Mouse (Mus musculus) kidney, postnatal 25 days (tissue): ENCODE measurements at regions not wholly inside any gene's neighbourhood (a gene's known extent, or its start where the extent isn't known, plus 50 kb on each side); places are given as distances from the start of the nearest gene placed in this dataset.

Experiments used
- DNase-seq, 2 experiments: peaks; one replicate each; pipeline ENCODE4 v3.0.0; 2021; ENCODE audit warnings: mixed read lengths in 2 of 2

DNA sequence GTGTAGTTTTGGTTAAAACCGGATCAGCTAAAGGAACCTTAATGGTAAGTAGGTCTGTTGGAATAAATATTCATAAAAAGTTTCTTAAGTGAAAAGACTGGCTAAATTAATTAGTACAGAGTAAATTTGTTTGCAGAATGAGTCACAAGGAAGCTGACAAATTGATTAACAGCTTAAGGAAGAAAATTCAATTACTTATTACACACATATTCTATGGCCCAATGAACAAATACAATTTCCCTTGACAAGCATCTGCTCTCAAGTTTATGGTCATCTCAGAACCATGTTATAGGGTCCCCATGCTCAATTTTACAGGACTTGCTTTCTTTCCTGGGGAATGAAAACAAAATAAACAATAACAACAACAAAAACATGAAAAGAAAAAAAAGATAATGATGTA lies 231.4 kb upstream of the Frg1 start:
- DNase-seq = no peak

DNA sequence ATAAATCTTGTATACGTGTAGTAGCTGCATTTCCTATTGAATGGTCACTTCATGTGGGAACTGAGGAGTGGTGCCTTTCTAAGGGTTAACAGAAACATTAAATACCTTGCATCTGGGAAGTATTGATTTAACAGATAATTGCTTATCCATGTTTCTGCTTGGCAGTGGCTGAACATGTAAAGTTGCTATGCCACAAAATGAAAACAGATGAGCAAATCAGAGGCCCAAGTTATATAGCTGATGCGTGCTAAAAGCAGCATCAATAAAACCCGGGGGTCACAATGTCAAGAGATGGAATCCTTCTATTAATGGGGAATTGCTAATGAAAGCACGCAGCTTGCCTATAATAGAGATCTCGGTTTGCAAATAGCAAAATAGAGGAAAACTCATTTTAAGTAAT lies 227.8 kb upstream of the Frg1 start:
- DNase-seq = no peak

DNA sequence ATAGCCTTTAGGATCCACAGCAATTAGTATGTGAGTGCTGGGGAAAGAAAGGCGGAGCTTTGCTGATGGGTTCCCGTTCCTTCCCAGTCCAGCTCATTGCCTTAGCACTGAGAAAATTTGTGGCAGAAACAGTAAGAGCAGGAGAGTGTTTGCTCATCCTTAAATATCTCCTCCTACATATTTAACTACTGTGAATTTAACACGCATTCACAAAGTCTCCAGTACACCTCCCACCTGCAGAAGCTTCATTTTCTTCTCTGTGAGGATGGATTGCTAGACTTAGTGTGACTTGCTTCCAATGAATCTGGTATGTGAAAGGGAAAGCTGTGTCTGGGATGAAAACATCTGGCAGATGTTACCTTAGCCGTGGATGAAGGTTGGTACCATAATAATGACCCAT lies 207.0 kb upstream of the Frg1 start:
- DNase-seq = no peak

DNA sequence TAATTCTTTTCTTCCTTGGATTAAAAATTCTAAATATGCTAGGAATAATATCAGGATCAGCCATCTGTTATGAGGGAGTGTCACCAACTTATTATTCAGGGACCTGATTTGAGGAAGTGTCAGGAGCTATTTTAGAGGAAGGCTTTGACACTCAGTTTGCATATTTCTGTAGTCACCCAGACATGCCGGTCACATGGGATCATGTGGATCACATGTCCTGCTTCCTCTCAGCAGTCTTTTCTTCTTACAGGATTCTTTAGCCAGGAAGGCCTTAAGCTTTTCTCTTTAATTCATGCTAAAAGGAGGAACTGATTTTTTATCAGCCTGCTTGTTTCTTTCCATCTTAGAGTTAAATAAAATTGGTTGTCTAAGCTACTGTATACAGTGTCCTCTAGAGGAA lies 183.4 kb upstream of the Frg1 start:
- DNase-seq = no peak

DNA sequence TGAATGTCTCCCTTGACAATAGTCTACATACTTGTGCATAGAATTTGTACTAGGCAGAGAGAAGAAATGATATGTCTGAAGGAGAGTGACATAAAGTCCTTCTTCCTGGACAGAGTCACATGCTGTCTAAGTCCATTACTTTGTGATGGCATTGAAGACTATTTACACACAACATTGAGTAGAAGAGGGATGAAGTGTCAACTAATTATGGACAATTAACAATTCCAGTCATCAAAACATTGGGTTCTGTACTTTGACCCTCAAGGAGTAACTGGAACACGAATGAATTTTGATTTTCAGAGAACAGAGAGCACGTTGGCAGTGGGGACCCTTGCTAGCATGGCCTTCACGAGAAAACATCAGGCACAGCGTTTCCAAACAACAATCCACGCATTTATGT lies 177.6 kb upstream of the Frg1 start:
- DNase-seq = no peak

DNA sequence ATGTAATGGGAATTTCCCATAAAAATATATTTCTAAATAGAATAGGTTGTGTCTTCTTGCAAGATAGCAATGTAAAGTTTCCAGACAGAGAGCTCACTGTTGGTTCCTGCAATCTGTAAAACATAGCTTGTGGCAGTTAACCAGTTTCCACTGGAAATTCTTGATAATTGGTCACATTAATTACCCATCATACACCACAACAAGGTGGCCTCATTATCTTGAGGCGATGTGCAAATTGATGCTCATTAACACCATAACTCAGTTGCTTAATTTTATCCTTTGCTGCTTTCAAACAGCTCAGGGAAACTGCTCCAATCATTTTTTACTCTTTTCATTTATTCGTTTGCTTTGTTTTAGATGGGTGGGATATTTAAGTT lies 176.8 kb upstream of the Frg1 start:
- no peak for DNase-seq

DNA sequence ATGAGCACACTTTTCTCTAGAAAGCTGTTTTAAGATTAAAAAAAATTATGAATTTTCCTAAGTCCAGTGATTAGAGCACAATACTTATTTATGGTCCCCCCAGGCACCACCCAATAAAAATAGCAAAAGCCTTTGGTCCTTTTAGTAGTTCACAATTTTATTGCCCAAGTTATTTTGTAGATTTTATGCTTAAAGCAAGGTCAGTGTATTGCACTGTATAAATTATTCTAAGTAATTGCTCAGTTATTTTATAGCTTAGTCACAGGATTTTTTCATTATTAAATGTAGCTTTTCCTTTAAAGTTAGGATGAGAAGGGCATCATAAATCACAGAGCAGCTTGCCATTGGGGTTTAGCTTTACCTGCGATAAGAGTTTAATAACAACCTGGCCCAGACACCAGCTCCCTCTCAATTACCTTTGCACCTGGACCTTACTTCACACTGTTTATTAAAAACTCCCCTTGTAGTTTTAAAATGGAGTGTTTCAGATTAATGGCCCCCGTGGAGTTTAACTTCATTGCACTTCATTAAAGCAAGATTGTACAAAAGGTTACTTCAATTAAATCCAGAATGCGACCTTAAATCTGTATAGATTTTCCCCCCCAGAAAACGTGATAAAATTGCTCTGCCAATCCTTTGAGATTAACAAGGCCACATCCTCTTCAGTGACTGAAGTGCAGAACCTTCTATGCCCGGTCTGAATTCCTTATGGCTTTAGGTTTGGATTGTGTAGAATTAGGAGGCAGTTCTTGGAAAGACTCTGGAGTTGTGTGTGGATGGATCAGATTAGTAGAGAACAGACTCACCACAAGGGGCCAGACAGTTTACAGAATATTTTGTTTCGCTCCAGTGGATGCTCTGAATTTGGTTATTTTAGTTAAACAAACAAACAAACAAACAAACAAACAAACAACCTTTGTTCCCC lies 176.1 kb upstream of the Frg1 start:
- DNase-seq = no peak

DNA sequence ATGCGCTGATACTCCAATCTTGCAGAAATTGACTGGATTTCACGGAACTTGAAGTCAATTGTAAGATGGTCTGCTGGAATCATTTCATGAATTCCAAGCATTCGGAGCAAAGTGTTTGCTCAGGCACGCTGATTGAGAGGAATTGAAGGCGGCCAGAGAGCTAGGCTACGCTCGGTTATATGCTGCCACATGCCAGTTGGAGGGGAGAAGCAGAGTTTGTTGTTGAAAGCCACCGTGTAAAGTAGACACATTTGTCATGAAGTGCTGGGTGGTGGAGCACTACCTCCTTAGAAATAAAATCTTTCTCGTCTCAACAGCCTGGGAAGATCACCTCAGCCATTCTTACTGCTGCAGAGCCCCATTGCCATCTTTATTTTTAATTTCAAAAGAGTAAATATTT lies 175.3 kb upstream of the Frg1 start:
- no peak for DNase-seq

DNA sequence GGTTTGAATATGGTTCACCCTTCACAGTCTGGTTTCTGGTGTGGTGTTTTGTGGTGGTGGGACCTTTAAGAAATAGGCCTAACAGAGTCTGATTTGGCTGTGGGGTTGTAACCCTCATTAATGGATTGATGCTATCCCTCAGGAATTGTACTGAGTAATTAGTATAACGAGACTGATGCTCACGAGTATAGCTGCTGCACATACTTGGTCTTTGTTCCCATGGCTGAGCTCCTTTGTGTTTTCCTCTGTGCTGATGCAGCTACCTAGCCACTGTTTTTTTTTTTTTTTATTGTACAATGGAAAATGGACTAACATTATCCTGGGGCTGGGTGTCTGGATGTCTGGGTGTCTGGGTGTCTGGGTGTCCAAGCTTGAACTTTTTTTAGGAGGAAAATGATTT lies 171.3 kb upstream of the Frg1 start:
- DNase-seq = no peak

DNA sequence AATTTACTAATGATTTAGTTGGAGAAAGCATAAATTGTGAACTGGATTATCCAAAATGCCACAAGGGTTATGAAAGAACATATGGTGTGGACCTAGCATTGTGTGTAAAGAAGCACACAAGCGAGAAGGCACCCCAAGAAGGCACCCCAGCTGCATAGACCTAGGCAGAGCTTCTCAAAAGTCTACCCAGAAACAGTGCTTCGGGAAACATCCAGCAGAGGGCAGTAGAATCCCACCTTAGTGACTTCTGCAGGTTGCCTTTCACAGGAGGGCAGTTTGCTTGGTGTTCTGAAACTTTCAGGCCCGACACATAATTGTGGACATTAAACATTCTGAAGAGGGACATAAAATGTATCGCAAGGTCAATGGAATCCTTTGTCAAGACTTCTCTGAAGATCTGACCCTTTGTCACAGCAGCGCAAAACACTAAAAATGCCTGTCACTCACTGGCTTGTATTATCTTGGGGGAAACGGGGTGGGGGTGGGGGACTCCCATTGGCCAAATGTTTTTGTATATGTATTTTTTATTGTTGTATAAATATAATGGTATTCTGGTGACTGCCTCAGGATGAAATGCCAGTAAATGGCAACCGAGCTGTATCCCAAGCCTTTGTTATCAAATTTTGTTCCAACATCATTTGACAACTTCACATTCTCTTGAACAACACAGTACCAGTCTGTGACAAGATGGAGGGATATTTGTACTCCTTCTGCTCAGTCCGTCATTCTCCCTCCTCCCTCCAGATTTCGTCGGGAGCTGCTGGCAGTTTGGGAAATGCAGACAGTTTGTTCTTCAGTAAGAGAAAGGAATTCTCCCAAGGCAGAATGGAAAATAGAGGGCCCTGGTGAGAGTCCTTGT lies 156.4 kb upstream of the Frg1 start:
- DNase-seq = peak; percentile 48 to 80

DNA sequence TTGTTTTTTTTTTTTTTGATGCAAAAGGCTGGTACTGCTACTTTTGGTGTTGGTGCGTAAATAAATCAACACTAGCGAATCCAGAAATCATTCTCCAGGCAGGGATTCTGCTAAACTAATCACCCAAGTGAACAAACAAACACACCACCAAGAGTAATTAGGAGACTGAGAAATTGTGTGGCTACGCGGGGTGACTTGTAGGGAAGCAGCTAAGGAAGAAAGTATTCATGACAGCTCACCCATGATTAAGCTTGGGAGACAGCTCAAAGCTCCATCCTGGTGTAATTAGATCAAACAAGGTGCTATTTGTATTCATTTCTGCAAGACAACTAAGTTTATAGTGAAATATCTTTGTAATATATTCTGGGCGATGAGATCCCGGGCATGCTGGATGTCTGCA lies 153.7 kb upstream of the Frg1 start:
- no peak for DNase-seq

DNA sequence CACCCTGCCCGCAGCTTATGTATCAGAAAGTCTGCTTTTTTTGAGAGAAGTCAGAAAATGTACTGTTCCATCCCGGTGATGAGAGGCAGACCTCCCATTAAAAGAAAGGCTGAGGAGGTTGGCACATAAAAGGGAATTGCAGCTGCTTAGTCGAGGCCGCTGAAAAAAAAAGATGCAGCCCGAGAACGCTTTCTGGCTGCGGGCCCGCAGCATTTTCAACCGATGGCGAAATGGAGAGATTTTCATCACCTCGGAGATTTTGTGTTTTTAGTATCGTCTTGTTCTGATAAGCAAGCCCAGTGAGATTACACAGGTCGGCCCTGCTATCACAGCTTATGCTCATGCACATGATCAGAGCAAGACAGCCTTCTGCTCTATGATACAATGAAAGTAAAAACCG lies 145.1 kb upstream of the Frg1 start:
- DNase-seq = no peak

DNA sequence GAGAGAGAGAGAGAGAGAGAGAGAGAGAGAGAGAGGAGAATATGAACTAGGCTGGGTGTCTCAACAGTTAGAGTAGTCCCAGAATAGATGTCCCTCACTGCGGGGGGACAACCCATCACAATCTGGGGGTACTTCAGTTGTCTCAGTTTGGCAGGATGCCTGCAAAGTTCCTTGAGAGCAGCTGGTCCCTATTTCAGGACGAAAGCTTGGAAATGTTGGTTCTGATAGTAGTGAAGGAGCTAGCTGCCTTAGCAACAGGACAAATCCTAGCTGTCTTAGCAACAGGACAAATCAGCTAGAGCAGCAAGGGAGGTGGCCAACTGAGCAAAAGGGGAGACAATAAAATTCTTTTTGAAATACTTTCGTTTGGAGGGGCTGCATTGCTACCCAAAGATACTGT lies 139.9 kb upstream of the Frg1 start:
- no peak for DNase-seq

DNA sequence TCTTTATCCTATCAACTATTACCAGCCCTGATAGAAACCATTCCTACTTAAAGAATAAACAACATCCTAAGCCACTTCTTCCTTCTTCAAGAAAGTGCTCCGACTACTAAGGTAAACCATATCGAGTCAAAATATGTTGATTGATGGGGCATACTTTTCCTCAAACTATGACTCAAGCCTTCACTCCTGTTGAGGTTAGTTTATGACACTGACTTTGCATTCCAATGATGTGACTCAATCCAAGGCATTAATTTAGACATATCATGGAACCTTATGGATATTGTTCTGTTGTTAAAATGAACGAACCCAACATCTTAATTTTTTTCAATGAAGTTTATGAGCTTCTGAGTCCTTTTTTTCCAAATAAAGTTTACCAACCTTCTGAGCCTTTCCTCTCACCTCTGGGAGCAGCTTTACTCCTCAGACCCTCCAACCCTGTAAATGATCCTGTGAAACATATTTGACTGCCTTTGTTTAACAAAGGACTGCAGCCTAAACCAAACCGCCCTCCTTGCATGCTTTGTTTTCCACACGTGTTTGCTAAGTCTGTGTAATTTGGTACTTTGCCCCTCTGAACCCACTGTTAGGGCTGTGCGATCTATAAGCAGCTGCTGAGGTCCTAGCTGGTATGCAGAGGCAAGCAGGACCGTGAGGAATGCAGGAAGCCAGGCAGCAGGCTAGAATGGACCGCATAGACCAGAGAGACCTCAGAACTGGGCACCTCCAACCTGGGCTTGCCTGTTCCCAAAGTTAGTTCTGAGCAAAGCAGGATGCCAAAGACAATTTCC lies 136.1 kb upstream of the Frg1 start:
- no peak for DNase-seq

DNA sequence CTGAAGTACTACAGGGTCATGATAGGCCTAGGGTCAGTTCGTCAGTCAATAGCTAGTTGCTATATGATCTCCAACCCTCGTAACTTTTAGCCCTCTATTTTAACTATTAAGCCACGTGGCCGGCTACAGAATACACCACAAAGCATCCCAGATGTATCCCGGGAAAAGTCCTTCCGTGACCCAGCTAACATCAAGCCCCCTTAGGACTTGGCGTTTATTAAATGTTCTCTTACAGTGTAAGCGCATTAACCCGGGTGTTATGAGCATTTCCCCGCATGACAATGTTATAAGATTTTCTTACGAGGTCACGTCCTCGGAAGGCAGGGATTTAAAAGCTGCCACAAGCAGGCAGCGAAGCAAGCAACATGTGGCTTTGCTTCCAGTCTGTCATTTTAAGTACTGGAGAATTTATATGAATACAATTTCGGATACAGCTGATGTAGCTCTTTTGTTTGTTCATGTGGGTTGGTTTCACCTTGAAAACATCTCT lies 135.1 kb upstream of the Frg1 start:
- no peak for DNase-seq

DNA sequence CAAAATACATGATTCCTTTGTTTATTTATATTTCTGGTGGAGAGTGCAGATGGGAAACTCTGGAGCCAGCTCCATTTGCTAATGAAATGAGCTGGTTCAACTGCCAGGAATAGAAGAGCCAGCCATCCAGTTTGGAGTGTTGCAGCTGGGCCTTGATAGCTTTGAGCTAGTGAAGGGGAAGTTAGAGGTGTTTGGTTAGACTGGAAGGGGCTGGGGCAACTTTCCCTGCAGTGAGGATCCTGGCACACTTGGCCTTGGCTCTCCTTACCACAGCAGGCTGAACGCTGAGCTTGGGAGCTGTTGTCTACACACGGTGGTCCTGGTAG lies 133.2 kb upstream of the Frg1 start:
- DNase-seq = no peak

DNA sequence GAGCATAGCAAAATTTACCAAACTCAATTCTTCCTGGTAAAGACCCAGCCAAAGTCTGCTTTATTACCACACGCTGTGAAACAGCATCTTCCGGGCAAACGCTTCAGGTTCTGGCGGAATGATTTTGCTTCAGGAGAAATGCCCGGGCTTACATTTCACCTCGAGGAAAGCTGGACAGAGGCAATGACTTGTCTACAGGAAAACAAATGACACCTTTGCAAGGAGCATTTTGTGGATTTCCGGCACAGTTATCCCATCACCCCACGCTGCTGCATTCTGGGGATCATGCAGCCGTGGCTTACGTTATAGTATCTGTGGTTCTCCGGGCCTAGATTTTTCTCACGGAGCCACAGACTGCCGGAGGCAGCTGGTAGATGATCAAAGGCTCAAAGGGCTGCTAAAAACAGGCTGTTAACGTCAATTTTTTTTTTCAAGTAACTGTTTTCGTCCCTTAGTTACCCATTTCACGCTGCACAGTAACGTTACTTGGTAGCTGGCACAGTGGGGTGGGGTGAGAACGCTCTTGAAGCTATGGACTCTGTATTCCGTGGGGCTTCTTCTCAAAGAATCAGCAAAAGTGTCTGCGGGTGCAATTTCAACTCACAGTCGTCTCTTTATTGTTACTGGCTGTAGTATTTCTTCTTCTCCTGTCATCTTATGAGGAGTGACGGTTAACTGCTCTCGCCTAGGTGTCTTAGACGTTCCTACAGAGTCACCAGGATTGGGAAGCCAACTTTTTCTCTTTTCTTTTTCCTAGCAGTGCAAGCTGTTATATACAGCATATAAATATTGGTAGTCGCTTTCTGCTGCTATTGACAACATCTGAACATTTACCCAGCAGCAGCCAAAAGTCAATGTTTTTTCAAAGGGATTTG lies 132.6 kb upstream of the Frg1 start:
- DNase-seq = no peak

DNA sequence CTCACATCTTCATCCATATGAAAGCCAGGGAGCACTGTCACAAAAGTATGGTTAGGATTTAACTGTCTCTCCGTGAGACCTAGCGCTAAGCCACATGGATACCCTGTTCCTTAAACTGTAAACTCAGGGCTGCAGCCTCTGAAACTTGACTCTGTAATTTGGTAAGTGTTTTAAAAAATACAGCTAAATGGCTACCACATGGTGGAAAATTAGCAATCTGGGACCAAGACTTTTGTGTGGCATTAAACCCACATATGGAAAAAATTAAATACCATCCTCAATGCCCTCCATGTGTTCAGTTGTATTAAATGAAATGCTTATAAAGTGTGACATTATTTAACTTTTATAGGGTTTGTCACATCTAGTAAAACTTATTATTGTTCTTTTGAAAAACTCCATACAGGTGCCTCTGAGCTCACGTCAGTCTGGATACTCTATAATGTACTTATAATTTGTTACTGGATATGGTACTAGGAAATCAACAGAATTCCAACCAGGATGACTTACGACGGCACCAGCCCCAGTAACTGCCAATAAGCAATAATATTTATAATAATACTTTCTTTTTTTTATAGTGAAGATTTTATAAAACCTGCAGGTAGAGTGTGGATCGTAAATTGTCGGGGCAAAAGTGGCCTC lies 131.0 kb upstream of the Frg1 start:
- no peak for DNase-seq

DNA sequence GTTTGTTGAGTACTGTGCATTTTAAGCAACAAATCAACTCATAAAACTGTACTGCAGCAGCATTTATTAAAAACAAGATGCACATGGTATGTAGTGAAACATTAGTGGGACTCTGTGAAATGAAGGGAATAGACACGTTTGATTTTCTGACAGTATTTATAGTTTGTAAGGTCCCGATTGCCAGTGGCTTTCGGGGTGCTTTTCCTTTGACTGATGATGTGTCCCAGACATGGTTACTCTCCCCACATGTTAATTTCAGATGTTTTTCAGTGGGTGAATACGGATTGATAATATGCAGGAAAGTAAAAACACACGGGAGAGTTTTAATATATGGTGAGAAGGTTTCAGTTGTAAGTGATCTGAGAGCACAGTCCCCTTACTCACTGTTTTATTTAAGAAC lies 115.3 kb upstream of the Frg1 start:
- DNase-seq = no peak

DNA sequence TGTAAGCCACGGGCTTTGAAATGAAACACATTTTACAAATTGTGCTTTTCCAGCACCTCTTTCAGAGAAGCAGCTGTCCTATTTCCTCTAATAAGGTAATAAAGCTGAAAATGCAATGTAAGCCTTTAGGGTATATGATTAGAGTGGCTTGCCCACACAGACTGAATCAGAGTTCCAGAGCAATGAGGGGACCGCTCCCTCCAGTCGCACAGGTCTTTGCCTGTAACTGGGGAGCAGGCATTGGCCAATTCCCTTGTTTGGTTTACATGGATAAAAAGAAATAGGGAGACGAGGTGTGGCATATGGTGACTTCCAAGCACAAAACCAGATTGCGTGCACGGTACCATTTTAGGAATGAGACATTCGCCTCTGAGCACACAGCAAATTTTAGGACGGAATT lies 112.7 kb upstream of the Frg1 start:
- DNase-seq = no peak

DNA sequence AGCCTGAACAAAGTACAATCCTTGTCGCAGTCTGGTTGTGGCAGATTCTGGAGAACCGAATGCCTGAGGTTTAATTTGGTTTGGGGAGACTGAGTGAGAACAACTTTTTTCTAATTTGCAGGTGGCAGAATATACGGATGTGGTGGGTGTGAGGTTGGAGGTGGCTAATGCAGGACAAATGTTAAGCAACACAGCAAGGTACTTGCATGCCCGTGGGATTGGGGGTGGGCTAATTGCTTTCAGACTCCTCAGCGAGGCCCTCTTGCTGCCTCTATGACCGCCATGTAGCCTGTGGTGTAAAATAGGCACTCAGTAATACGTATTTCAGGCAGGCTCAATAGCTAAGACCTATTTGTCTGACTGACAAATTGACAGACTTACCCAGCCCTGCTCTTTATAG lies 109.4 kb upstream of the Frg1 start:
- DNase-seq = no peak

DNA sequence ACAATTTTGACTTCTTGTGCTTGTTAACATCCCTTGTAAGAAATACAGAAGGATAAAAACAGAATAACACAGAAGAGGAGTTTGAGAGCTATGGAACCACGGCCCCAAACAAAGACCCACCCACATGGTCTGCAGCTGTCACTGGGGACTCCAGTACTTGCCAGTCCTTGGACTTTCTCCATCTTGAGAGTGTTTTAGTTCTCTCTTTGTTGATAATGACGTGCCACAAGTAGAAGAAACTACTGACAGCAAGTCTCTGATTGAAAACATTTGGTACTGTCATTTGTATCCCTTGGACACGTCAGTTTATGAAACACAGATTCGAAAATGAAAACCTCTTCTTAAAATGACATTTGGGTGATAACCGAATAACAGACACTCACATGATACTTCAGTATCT lies 68.3 kb upstream of the Frg1 start:
- DNase-seq = no peak
